Mouse (Mus musculus) gastrocnemius, adult 2 months (tissue): Measurements from ENCODE around the gene Mecom. TPM values are rescaled to one million over a fixed set of nuclear protein-coding genes. Genes with fewer than 3 reads are reported as not detected.

Source experiments
- DNase-seq: peaks from one replicate; pipeline ENCODE4 v3.0.0; 2022
- H3K27ac ChIP-seq: fragments of 200-600 bp; 2 replicates; pipeline ENCODE4 v1.8.1; 2022; ENCODE audit warnings: mild to moderate bottlenecking
- H3K4me3 ChIP-seq: fragments of 200-600 bp; 2 replicates; pipeline ENCODE4 v1.8.1; 2022; ENCODE audit warnings: mild to moderate bottlenecking, moderate library complexity
- CTCF ChIP-seq: fragments of 200-600 bp; IDR thresholded peaks from 2 replicates; pipeline ENCODE4 v1.8.1; 2022; ENCODE audit warnings: antibody characterized with exemption, mild to moderate bottlenecking, moderate library complexity
- intact Hi-C: fragments of 180-260 bp; cut with DNase I; formaldehyde crosslinking; loops from one replicate; pipeline ENCODE4 v1.15.1; 2025
- total RNA-seq, 2 experiments: library from RNA; stranded (reverse); gene quantifications; 2 replicates each; pipeline ENCODE4 v1.2.3; 2021

Mecom gene
- total RNA-seq, 2 experiments from 2014 or later = 5.8 to 6.9 TPM

DNA sequence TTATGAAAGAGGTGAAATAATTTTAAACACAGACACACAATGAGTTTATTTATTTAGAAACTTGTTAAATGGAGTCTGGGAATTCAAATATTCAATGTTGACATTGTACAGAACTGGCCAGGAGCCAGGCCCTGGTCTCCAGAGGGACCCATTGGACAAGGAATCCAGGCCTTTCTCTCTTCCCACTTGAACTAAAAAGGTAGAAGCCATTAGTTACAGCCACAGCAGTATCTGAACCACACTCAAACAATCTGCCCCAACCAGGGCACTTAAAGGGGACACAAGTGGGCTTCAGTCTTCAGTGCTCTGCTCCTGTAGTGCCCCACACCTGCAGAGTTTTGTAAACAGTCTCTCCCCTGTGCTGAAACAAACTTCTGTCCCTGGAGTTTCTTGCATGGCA, 44.0 kb downstream of the Mecom start:
- DNase-seq = no peak
- Histone ChIP-seq H3K27ac (peak overlapping the region; percentile 54; the same call in 1 of the 2 replicates), H3K4me3 (no peak overlapping the region)
- intact Hi-C loops = no loop called here
- no peak for TF ChIP-seq CTCF

- H3K4me3 ChIP-seq = peak overlapping the region; percentile 44
- intact Hi-C loops = no loop called here
- peak; percentile 25 for DNase-seq
- TF ChIP-seq CTCF = no peak
- peak overlapping the region; percentile 77 for H3K27ac ChIP-seq
Measured at GRCm38 (mm10) chr3:30498202-30498828, 49.5 kb downstream of the Mecom start.

DNA sequence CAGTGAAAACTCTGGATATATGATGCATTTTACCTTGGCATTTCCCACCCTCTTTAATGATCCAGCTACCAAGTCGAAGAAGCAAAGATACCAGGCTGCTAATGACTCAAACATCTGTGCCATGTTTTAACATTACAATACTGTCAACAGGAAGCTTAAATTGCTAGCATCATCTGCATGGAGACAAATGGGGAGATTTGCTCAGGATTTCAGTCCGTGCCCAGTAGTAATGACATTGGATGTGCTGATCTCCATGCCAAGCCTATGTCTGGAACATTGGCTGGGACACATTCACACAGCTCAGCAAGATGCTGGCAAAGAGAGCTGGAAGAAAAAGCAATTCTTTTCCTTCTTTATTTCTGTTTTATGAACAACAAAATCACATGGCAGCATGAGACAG, 53.4 kb downstream of the Mecom start:
- no peak for TF ChIP-seq CTCF
- H3K4me3 ChIP-seq = no peak overlapping the region
- DNase-seq = no peak
- peak overlapping the region; percentile 38; the same call in 1 of the 2 replicates for H3K27ac ChIP-seq
- intact Hi-C loops = no loop called here

GRCm38 (mm10) chr3:30488808-30489207, 59.0 kb downstream of the Mecom start:
- Histone ChIP-seq H3K4me3 (no peak overlapping the region), H3K27ac (no peak overlapping the region)
- intact Hi-C loops = no loop called here

DNA sequence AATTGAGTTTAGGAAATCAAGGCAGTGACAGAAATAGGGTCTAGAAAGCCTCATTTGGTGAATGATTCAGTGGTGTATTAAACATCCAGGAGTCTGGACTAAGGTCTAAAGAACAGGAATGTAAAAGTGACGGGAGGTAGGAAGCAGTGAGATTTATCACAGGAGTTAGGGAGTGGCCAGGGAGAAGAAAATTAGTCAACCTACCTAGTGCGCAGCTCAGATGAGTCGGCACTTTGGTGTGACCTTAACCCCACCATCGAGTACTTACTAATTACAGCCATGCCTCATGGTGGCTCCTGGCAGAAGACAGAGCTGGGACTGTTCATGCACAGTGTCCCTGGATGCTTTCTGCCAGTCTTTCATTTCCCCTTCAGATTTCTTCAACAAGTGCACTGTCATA, 61.4 kb downstream of the Mecom start:
- Histone ChIP-seq H3K4me3 (no peak overlapping the region), H3K27ac (no peak overlapping the region)
- DNase-seq = no peak
- intact Hi-C loops = no loop called here
- no peak for TF ChIP-seq CTCF

More at GRCm38 (mm10) chr3:30488808-30489207, 59.0 kb downstream of the Mecom start:
- TF ChIP-seq CTCF = no peak
- DNase-seq = no peak

GRCm38 (mm10) chr3:30483006-30483684, 64.7 kb downstream of the Mecom start:
- no peak overlapping the region for H3K27ac ChIP-seq
- DNase-seq = no peak
- TF ChIP-seq CTCF = no peak
- no peak overlapping the region for H3K4me3 ChIP-seq
- intact Hi-C loops = no loop called here

DNA sequence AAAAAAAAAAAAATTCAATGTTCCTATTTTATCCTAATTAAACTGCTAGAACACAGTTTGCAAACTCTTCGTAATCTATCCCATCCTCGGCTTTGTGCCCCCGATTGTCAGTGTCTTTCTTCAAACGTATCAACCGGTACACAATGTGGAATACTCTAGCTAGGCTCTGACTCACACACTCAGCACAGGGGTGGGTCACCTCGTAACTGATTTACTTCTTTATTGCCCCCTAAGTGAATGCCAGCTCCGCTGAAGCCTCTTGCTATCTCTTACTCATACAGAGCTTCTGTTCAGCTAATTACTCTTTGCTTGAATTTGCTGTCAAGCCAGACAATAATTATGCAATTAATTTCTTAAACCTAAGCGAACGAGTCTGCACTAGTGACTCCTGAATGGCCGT, 66.1 kb downstream of the Mecom start:
- Histone ChIP-seq H3K27ac (no peak overlapping the region), H3K4me3 (no peak overlapping the region)
- no peak for TF ChIP-seq CTCF
- intact Hi-C loops = no loop called here
- no peak for DNase-seq

DNA sequence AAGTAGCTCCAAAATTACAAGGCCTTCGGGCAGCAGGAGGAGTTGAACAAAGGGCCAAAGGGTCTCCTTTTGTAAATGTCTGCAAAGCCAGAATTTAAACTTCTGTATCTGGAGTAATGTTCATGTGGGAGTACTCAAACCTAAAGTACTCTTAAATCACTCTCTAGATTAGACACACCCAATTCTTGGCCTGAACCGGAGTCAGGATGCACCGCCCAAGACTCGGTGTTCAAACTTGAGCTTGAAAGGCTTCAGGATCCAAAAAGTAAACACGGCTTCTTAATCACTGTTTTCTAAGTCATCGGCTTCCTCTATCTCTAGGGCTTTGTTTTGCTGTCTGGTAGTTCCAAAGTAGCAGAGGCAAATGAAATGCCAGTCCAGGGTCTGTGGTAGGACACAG, 67.3 kb downstream of the Mecom start:
- Histone ChIP-seq H3K4me3 (no peak overlapping the region), H3K27ac (peak overlapping the region; percentile 84)
- intact Hi-C loops = no loop called here
- DNase-seq = no peak
- TF ChIP-seq CTCF = no peak

DNA sequence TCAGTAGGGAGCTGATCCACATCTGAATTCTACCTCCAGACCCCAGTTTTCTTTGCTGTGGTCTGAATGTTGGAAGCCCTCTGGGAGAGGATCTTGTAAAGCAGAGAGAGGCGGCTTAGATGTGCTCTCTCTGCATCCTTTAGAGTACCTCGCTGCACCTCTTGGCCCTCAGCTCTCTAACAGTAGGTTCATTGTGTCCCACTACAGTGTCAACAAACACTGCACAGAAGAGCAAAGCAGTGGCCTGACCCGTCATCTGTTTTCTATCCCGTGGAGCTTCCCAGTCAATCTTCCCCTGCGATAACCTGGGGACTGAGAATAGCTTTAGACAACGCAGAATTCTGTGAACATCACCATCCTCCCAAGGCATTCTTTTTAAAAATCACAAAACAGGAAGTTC, 69.6 kb downstream of the Mecom start:
- DNase-seq = no peak
- TF ChIP-seq CTCF = no peak
- H3K4me3 ChIP-seq = no peak overlapping the region
- intact Hi-C loops = no loop called here
- peak overlapping the region; percentile 41 for H3K27ac ChIP-seq

DNA sequence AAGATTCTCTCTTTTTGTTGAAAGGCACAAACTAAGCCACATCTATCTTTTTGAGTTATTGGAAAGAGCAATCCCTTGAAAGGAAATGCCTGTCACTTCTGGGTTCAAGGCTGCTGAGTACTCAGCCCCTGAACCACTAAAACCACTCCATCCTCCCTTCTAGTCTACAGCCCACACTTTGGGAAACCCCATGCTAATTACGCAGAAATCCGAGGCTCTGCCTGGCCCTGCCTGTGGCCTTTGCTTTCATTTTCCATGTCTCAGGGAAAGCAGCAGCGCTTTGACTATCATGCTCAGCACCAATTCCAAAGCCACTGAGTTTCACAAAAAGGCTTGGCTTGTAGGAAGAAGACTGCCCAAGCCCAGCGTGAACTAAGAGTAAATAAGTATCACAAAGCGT, 70.8 kb downstream of the Mecom start:
- no peak for TF ChIP-seq CTCF
- Histone ChIP-seq H3K27ac (no peak overlapping the region; the same call in 1 of the 2 replicates), H3K4me3 (no peak overlapping the region)
- intact Hi-C loops = no loop called here
- no peak for DNase-seq

DNA sequence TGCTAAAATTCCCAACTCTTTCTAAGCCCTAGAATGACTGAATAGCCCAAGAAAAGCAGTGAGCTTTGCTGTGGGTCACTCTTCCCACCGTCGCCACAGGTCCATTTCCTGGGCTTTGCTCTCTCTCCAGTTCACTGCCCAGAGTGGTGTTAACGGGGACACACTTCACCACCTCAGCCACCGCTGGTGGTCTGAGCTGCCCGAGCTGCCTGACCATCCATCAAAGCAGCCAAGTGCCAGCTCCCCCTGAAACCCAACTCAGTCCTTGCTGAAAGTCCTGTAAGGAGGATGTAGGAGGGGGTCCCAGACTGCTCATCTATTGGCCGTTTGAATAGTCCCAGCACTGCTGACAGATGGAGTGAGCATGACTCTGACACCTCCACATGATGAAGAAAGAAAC, 72.2 kb downstream of the Mecom start:
- intact Hi-C loops = no loop called here

DNA sequence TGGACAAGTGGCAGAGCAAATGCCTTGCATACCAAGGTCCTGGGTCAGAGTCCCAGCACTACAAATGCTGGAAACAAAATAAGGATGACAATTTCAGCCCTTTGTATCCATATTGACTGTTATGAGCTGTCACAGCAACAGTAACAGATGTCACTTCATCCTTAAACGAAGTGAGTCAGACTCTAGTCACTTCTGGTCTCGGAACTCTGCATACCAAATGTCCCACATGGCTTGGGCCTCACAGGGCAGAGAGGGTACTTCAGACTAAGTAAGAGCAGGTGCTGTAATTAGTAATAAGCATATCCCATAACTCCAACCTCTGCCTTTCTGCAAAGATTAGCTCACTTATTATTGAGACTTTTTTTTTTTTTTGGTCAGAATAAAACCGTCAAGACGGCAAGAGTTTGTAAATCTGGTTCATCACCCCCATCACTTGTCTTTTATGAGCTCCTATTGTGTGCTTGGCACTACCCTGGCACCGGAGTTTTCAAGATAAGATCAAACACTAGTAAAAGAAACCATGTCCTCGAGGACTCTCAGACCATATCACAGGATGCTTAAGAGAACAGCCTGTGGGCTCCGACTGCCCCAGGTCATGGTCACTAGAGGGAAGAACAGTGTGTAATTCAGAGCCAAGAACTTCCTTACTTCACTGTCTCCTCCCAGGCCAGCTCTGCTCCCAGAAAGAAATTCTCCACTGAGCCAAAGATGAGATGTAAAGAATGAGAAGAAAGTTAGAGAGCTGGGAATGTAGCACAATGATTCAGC, 79.6 kb downstream of the Mecom start:
- H3K27ac ChIP-seq = no peak overlapping the region
- DNase-seq = no peak
- intact Hi-C loops = loop anchor here (5.0 kb wide), 1 partner anchor 39 kb away; no protein-coding TSS in a partner anchor
- TF ChIP-seq CTCF = no peak
- H3K4me3 ChIP-seq = no peak overlapping the region

More for the DNA sequence above, 72.2 kb downstream of the Mecom start:
- Histone ChIP-seq H3K27ac (no peak overlapping the region), H3K4me3 (no peak overlapping the region)
- no peak for DNase-seq
- no peak for TF ChIP-seq CTCF
